Mouse (Mus musculus) liver, postnatal 0 days (tissue): Measurements from ENCODE around the gene Krt83. TPM values are rescaled to one million over a fixed set of nuclear protein-coding genes. Genes with fewer than 3 reads are reported as not detected.
"Not testable (repeated sequence)": the region's sequence is repeated elsewhere in the genome, so short reads cannot be mapped to it uniquely, and the experiment has no call there.

Source experiments
- ATAC-seq: fragments of 200-750 bp; cut with Nextera tagmentation; 2 replicates; pipeline ENCODE4 v1.8.0; 2017; ENCODE audit warnings: mild to moderate bottlenecking, moderate library complexity
- DNase-seq: peaks from one replicate; pipeline ENCODE4 v3.0.0-alpha.2; 2016
- H3K27ac ChIP-seq: fragments of 300-500 bp; sonication (generic); 2 replicates; pipeline ENCODE4 v1.5.1; 2014; ENCODE audit warnings: antibody characterized with exemption, moderate library complexity, mild to moderate bottlenecking, low read depth
- H3K27me3 ChIP-seq: fragments of 300-500 bp; sonication (generic); 2 replicates; pipeline ENCODE4 v1.6.1; 2014; ENCODE audit warnings: low read length, control low read depth, mixed read lengths; ENCODE audit not compliant: insufficient read depth
- H3K36me3 ChIP-seq: fragments of 300-500 bp; sonication (generic); replicated peaks from 2 replicates; pipeline ENCODE4 v1.6.1; 2014; ENCODE audit warnings: mild to moderate bottlenecking, control low read depth, low read length, moderate library complexity, mixed read lengths; ENCODE audit not compliant: insufficient read depth
- H3K4me1 ChIP-seq: fragments of 300-500 bp; sonication (generic); 2 replicates; pipeline ENCODE4 v1.6.1; 2014; ENCODE audit warnings: antibody characterized with exemption, mild to moderate bottlenecking, control low read depth; ENCODE audit not compliant: insufficient read depth
- H3K4me2 ChIP-seq: fragments of 300-500 bp; sonication (generic); 2 replicates; pipeline ENCODE4 v1.6.1; 2014; ENCODE audit warnings: low read depth, mild to moderate bottlenecking, low read length, moderate library complexity, mixed read lengths
- H3K4me3 ChIP-seq: fragments of 300-500 bp; sonication (generic); 2 replicates; pipeline ENCODE4 v1.5.1; 2014; ENCODE audit warnings: low read depth, low read length
- H3K9ac ChIP-seq: fragments of 300-500 bp; sonication (generic); replicated peaks from 2 replicates; pipeline ENCODE4 v1.6.1; 2014; ENCODE audit warnings: mild to moderate bottlenecking, moderate library complexity
- H3K9me3 ChIP-seq: fragments of 300-500 bp; sonication (generic); 2 replicates; pipeline ENCODE4 v1.6.1; 2016; ENCODE audit warnings: mild to moderate bottlenecking, control low read depth, low read length, mixed read lengths
- CTCF ChIP-seq: sonication (generic); IDR thresholded peaks from 2 replicates; pipeline ENCODE4 v1.5.1; 2016; ENCODE audit warnings: antibody characterized with exemption, low read depth
- EP300 ChIP-seq: IDR thresholded peaks from 2 replicates; pipeline ENCODE4 v1.6.1; 2016; ENCODE audit warnings: antibody characterized with exemption, low read depth, mild to moderate bottlenecking
- WGBS: fragments of 180-500 bp; shearing (Covaris S2); extraction: QIAGEN DNeasy Blood & Tissue Kit; methylation state at CpG from one replicate; pipeline ENCODE4 v1.1.7; 2014; ENCODE audit not compliant: insufficient replicate concordance; 5-methylcytosine and 5-hydroxymethylcytosine counted together
- polyA plus RNA-seq: library from polyadenylated mRNA; unstranded; fragments of >200 nt; fragmentation: Nextera tagmentation; extraction: Ambion mirVana; gene quantifications from 2 replicates; pipeline ENCODE4 v1.2.1, GENCODE M21; 2015

The Krt83 gene
- polyA plus RNA-seq, 1 experiment from 2014 or later = 0.58 TPM

DNA sequence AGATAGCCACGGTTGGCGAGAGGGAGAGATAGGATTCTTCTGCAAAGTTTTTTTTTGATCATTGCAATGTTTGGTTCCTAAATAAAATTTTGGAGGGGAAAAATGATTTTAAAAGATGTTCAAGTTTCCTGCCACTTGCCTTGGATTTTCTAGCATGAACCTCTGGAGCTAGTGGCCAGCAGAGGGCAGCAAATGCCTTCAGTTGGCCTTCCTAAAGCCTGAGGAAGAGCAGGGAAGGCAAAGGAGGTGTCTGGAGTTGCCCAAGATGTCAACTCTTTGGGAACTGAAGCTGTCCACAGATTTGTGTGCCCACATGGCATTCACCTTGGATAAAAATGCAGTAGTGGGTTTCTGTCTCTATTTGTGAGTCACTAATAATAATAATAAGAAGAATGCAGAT, 28.5 kb upstream of the Krt83 start:
- H3K4me3 ChIP-seq = no peak overlapping the region
- H3K9me3 ChIP-seq = no peaks in the 10 kb centered on the region
- H3K9ac ChIP-seq = no peak overlapping the region
- DNase-seq = peak; percentile 71
- H3K4me1 ChIP-seq = no peaks in the 10 kb centered on the region
- 0 out of 2 replicates have a peak, but pooled peaks cover 3% of the 10 kb centered on the region for H3K27me3 ChIP-seq
- no peak overlapping the region for H3K27ac ChIP-seq
- ATAC-seq = no peak
- peak; percentile 80 for TF ChIP-seq CTCF
- TF ChIP-seq EP300 = no peak
- H3K4me2 ChIP-seq = no peak overlapping the region
- WGBS = 17% methylated on average over 2 of the region's 2 CpGs
- H3K36me3 ChIP-seq = no peaks in the 10 kb centered on the region

- H3K9ac ChIP-seq, DNase-seq, H3K4me1 ChIP-seq, H3K4me2 ChIP-seq, H3K27ac ChIP-seq, H3K9me3 ChIP-seq, H3K27me3 ChIP-seq, ATAC-seq, H3K4me3 ChIP-seq, H3K36me3 ChIP-seq: not testable (repeated sequence)
- 65% methylated on average over 2 of the region's 2 CpGs for WGBS
Observed at GRCm38 (mm10) chr15:101517161-101517560, 25.8 kb upstream of the Krt83 start, which contains the start of gene Gm49425. Gene Gm49425 (minus strand): TSS chr15:101517261.

DNA sequence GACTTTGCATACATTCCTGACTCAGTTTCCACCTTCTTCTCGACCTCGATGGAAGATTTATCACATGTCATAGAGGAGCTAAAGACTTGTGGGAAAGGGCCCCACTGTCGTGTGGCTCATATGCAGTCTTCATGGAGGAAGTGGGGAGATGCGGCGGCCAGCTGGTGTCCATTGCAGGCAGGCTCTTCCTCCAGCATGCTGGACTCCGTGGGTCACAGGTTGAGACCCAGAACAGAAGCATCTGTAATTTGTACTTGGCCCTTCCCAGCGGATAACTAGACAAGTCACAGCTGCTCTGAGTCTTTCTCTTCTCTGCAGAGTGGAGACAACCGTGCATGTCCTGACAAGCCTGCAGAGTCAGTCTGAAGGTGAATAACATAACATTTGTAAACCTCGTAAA, 16.9 kb upstream of the Krt83 start:
- no peak overlapping the region for H3K4me2 ChIP-seq
- H3K27ac ChIP-seq = no peak overlapping the region
- H3K9me3 ChIP-seq = no peaks in the 10 kb centered on the region
- no peak for TF ChIP-seq EP300
- no peak for TF ChIP-seq CTCF
- H3K4me1 ChIP-seq = no peaks in the 10 kb centered on the region
- no peaks in the 10 kb centered on the region for H3K36me3 ChIP-seq
- WGBS = 53% methylated on average over 9 of the region's 9 CpGs
- H3K27me3 ChIP-seq = no peaks in the 10 kb centered on the region
- no peak for DNase-seq
- no peak for ATAC-seq
- H3K9ac ChIP-seq = no peak overlapping the region
- no peak overlapping the region for H3K4me3 ChIP-seq

DNA sequence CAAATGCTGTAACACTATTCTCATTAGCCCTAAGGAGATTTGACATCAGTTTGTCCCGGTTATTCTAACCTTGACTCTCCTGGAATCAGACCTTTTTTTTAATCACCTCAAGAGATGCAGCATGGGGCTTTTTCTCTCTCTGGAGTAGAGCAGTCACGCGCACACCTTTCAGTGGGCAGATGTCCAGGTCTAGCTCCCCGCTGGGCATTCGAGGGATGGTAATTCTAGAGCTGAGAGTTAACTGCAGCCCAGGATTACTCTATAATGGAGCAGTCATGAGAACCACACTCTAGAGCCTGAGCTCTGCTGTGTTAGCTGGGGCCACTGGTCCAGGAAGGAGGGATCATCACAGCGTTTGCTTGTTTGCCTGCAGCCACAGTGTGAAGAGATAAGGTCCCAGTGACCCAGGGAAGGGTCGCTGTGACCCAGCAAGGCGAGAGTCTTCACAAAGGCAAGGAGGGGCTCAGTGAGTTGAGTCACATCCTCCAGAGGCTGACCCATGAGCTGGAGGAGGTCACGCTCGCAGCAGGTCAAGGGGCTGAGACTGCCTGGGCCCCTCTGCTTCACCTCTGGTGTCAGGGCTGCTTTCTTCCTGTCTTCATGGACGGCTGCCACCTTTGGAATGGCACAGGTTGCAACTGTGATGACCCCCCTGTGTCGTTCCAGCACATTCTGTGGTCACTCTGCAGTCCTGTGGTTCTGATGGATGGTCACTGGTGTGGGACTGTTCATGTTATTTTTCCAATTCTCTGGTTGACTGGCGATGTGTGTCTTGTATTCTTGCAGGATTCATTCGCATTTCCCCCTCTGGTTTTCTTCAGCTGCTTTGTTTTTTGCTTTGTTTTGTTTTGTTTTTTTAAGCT, 15.8 kb upstream of the Krt83 start:
- no peaks in the 10 kb centered on the region for H3K36me3 ChIP-seq
- H3K27ac ChIP-seq = no peak overlapping the region
- no peak overlapping the region for H3K4me2 ChIP-seq
- H3K27me3 ChIP-seq = no peaks in the 10 kb centered on the region
- DNase-seq (no peak), ATAC-seq (no peak)
- no peak overlapping the region for H3K4me3 ChIP-seq
- 48% methylated on average over 14 of the region's 14 CpGs for WGBS
- H3K4me1 ChIP-seq = no peaks in the 10 kb centered on the region
- H3K9ac ChIP-seq = no peak overlapping the region
- H3K9me3 ChIP-seq = no peaks in the 10 kb centered on the region
- no peak for TF ChIP-seq CTCF
- TF ChIP-seq EP300 = no peak

GRCm38 (mm10) chr15:101497181-101497580, 5.9 kb upstream of the Krt83 start:
- Histone ChIP-seq H3K9me3 (no peaks in the 10 kb centered on the region), H3K4me2 (no peak overlapping the region), H3K36me3 (no peaks in the 10 kb centered on the region), H3K4me3 (no peak overlapping the region), H3K27me3 (no peaks in the 10 kb centered on the region), H3K4me1 (no peaks in the 10 kb centered on the region), H3K27ac (no peak overlapping the region), H3K9ac (no peak overlapping the region)
- ATAC-seq = no peak
- peak; percentile 62 for TF ChIP-seq CTCF
- TF ChIP-seq EP300 = no peak
- 50% methylated on average over 2 of the region's 2 CpGs for WGBS
- peak; percentile 33 for DNase-seq

GRCm38 (mm10) chr15:101495266-101495665, 4.0 kb upstream of the Krt83 start:
- Histone ChIP-seq H3K4me1 (no peaks in the 10 kb centered on the region), H3K27me3 (no peaks in the 10 kb centered on the region), H3K27ac (no peak overlapping the region), H3K36me3 (no peaks in the 10 kb centered on the region), H3K9me3 (no peaks in the 10 kb centered on the region), H3K9ac (no peak overlapping the region), H3K4me3 (no peak overlapping the region), H3K4me2 (no peak overlapping the region)
- ATAC-seq (no peak), DNase-seq (no peak)
- WGBS = 79% methylated on average over 8 of the region's 8 CpGs
- no peak for TF ChIP-seq EP300
- TF ChIP-seq CTCF = no peak
